Mouse (Mus musculus) spleen, adult 2 months (tissue): ENCODE data around the gene Plppr1.

Experiments
- CTCF ChIP-seq: fragments of 200-500 bp; IDR thresholded peaks from 2 replicates; pipeline ENCODE4 v1.5.1; 2011; ENCODE audit warnings: mild to moderate bottlenecking, inconsistent platforms; ENCODE audit not compliant: insufficient read depth, insufficient read length, insufficient replicate concordance; ENCODE audit errors: extremely low read depth
- POLR2A ChIP-seq: fragments of 200-500 bp; IDR thresholded peaks from 2 replicates; pipeline ENCODE4 v1.6.1; 2011; ENCODE audit warnings: low read depth, low read length, inconsistent platforms

- TF ChIP-seq CTCF (no peak), POLR2A (no peak)
These were observed 40.4 kb downstream of the Plppr1 start for GRCm38 (mm10) chr4:49099448-49099847.
